Mouse (Mus musculus) liver, adult 2 months (tissue): ENCODE data around the gene Coq6. TPM values are rescaled to one million over a fixed set of nuclear protein-coding genes. Genes with fewer than 3 reads are reported as not detected.
A peak's percentile ranks its signal among the peaks of the same experiment; 100 is the strongest.

Source experiments
- DNase-seq: peaks from one replicate; pipeline ENCODE4 v3.0.0-alpha.2; 2011; ENCODE audit warnings: low read depth, low spot score; ENCODE audit errors: extremely low read depth
- H3K27ac ChIP-seq: fragments of 200-500 bp; replicated peaks from 2 replicates; pipeline ENCODE4 v1.5.1; 2012; ENCODE audit warnings: low read depth, mild to moderate bottlenecking, control low read depth, inconsistent platforms, low read length; ENCODE audit not compliant: insufficient read depth
- H3K27me3 ChIP-seq: fragments of 200-500 bp; 2 replicates; pipeline ENCODE4 v1.6.1; 2012; ENCODE audit warnings: mild to moderate bottlenecking, moderate library complexity, low read length, inconsistent platforms; ENCODE audit not compliant: control insufficient read depth, insufficient read depth
- H3K36me3 ChIP-seq: fragments of 200-500 bp; 2 replicates; pipeline ENCODE4 v1.6.1; 2012; ENCODE audit warnings: low read length, inconsistent platforms; ENCODE audit not compliant: control insufficient read depth, insufficient read depth
- H3K4me1 ChIP-seq: fragments of 200-500 bp; 2 replicates; pipeline ENCODE4 v1.6.1; 2011; ENCODE audit warnings: low read length; ENCODE audit not compliant: control insufficient read depth, insufficient read depth
- H3K4me3 ChIP-seq: fragments of 200-500 bp; 2 replicates; pipeline ENCODE4 v1.5.1; 2011; ENCODE audit warnings: low read depth, mild to moderate bottlenecking, control low read depth, low read length, moderate library complexity; ENCODE audit not compliant: insufficient read depth
- H3K79me2 ChIP-seq: fragments of 200-500 bp; 2 replicates; pipeline ENCODE4 v1.6.1; 2012; ENCODE audit warnings: inconsistent platforms, mild to moderate bottlenecking, low read length, moderate library complexity; ENCODE audit not compliant: control insufficient read depth, insufficient read depth
- H3K9ac ChIP-seq: fragments of 200-500 bp; 2 replicates; pipeline ENCODE4 v1.6.1; 2012; ENCODE audit warnings: low read depth, mild to moderate bottlenecking, control low read depth, inconsistent platforms, low read length
- CTCF ChIP-seq: fragments of 200-500 bp; IDR thresholded peaks from 2 replicates; pipeline ENCODE4 v1.5.1; 2011; ENCODE audit warnings: low read depth, low read length, control low read depth
- POLR2A ChIP-seq: fragments of 200-500 bp; IDR thresholded peaks from 2 replicates; pipeline ENCODE4 v1.6.1; 2011; ENCODE audit warnings: low read length, control low read depth; ENCODE audit not compliant: insufficient read depth; ENCODE audit errors: extremely low read depth
- WGBS: fragments of 180-500 bp; shearing (Covaris S2); methylation state at CpG from one replicate; pipeline ENCODE4 v1.1.7; 2018; 5-methylcytosine and 5-hydroxymethylcytosine counted together
- polyA plus RNA-seq: library from polyadenylated mRNA; depleted of rRNA; stranded (reverse); fragments of >200 nt; gene quantifications from 2 replicates; pipeline ENCODE4 v1.2.3, GENCODE M21; 2012
- total RNA-seq: library from RNA; depleted of rRNA; stranded (reverse); fragments of >200 nt; gene quantifications from 2 replicates; pipeline ENCODE4 v1.2.3, GENCODE M21; 2014

Gene Coq6
- total and polyA plus RNA-seq, 2 experiments, result 21.2 to 27.8 TPM

- Histone ChIP-seq H3K36me3 (peaks cover 29% of the 10 kb centered on the region), H3K4me3 (peak overlapping the region; percentile 50), H3K79me2 (peaks cover 3% of the 10 kb centered on the region; the same call in 1 of the 2 replicates), H3K27me3 (no peaks in the 10 kb centered on the region), H3K4me1 (peaks cover 16% of the 10 kb centered on the region), H3K27ac (peak overlapping the region; percentile 60), H3K9ac (peak overlapping the region; percentile 71)
- TF ChIP-seq POLR2A, result no peak
- 29% methylated on average over 5 of the region's 5 CpGs for whole genome bisulfite sequencing
- peak; percentile 52 for DNase-seq
Observed at GRCm38 (mm10) chr12:84398629-84399028, 37.2 kb downstream of the Coq6 start.

DNA sequence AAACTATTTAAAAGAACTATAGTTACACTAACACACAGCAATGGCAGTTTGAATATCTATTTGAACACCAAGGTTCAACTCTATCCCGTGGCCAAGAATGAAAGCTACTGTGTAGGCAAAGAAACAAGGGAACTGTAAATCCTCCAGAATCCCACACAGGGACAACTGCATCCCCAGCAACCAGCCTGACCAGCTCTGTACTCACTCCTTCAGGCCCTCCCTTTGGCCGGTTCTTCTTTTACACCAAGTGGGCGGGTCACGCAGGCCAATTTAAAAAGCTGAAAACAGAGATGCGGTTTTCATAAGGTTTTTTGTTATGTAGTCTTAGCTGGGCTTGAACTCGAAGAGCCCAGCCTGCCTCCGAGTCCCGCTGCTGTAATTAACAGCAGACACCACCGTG is 37.7 kb downstream of the Coq6 start:
- H3K4me1 ChIP-seq, result peaks cover 16% of the 10 kb centered on the region
- peak overlapping the region; percentile 100 for H3K27ac ChIP-seq
- peaks cover 3% of the 10 kb centered on the region; the same call in 1 of the 2 replicates for H3K79me2 ChIP-seq
- WGBS, result 21% methylated on average over 9 of the region's 9 CpGs
- peak overlapping the region; percentile 61 for H3K9ac ChIP-seq
- peaks cover 24% of the 10 kb centered on the region for H3K36me3 ChIP-seq
- TF ChIP-seq POLR2A (no peak), CTCF (no peak)
- peak overlapping the region; percentile 50 for H3K4me3 ChIP-seq
- peak; percentile 59 for DNase-seq
- no peaks in the 10 kb centered on the region for H3K27me3 ChIP-seq

DNA sequence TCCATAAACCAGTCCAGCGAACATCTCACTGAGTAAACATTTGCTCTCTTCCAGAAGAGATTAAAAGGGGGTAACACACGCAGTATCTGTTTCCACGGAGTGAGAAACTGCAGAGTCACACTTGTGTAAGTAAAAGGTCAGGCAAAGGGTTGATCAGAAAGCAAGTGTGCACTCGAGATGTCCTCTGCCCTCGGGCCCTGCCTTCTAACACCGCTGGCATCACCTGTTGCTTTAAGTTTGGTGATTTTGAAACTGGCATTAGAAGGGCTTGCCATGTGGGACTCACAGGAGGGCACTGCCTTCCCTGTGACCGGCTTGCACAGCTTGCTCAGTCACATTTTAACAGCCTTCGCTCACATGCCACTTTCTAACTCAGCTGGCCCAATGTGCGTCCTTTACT is 38.2 kb downstream of the Coq6 start:
- H3K27me3 ChIP-seq, result no peaks in the 10 kb centered on the region
- H3K9ac ChIP-seq, result peak overlapping the region; percentile 93
- H3K4me3 ChIP-seq, result peak overlapping the region; percentile 77
- H3K79me2 ChIP-seq, result peaks cover 3% of the 10 kb centered on the region; the same call in 1 of the 2 replicates
- TF ChIP-seq CTCF, result no peak
- TF ChIP-seq POLR2A, result peak; percentile 26; the same call in 1 of the 2 replicates
- WGBS, result 18% methylated on average over 9 of the region's 9 CpGs
- peaks cover 16% of the 10 kb centered on the region for H3K4me1 ChIP-seq
- H3K27ac ChIP-seq, result peak overlapping the region; percentile 100
- peak; percentile 95 for DNase-seq
- peaks cover 20% of the 10 kb centered on the region; the same call in 1 of the 2 replicates for H3K36me3 ChIP-seq

GRCm38 (mm10) chr12:84400068-84400467 is 38.6 kb downstream of the Coq6 start:
- Histone ChIP-seq H3K4me1 (peaks cover 16% of the 10 kb centered on the region), H3K36me3 (peaks cover 19% of the 10 kb centered on the region; the same call in 1 of the 2 replicates), H3K9ac (peak overlapping the region; percentile 93), H3K79me2 (peaks cover 3% of the 10 kb centered on the region; the same call in 1 of the 2 replicates), H3K4me3 (peak overlapping the region; percentile 77), H3K27me3 (no peaks in the 10 kb centered on the region), H3K27ac (peak overlapping the region; percentile 100)
- 18% methylated on average over 3 of the region's 3 CpGs for WGBS
- DNase-seq, result no peak
- no peak for TF ChIP-seq CTCF
- no peak for TF ChIP-seq POLR2A

DNA sequence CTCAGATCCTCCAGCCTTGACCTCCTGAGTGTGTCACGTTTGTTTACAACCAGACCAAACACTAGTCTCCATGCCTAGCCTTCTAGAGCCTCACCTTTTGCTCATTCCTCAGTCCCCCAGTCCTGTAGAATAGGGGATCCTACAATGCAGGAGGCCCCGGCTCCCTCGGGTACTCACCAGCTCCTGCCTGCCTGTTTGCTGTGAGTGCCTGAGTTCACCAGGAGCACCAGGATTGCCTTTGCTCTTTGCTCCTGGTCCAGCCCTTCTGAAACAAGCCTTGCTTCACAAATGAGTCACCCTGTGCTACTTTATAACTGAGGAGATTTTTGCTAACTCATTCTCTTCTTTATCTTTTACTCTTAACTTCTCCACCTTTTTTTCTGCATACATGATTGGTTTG is 39.2 kb downstream of the Coq6 start:
- peaks cover 16% of the 10 kb centered on the region for H3K4me1 ChIP-seq
- peak overlapping the region; percentile 100 for H3K27ac ChIP-seq
- peak; percentile 81; the same call in 1 of the 2 replicates for TF ChIP-seq POLR2A
- no peak for TF ChIP-seq CTCF
- H3K4me3 ChIP-seq, result peak overlapping the region; percentile 77
- WGBS, result 17% methylated on average over 3 of the region's 3 CpGs
- H3K27me3 ChIP-seq, result no peaks in the 10 kb centered on the region
- DNase-seq, result peak; percentile 95
- H3K79me2 ChIP-seq, result peaks cover 3% of the 10 kb centered on the region; the same call in 1 of the 2 replicates
- H3K36me3 ChIP-seq, result peaks cover 13% of the 10 kb centered on the region; the same call in 1 of the 2 replicates
- H3K9ac ChIP-seq, result peak overlapping the region; percentile 93

- Histone ChIP-seq H3K79me2 (peaks cover 6% of the 10 kb centered on the region; the same call in 1 of the 2 replicates), H3K36me3 (no peaks in the 10 kb centered on the region), H3K4me3 (no peak overlapping the region), H3K9ac (no peak overlapping the region; the same call in 1 of the 2 replicates), H3K27me3 (no peaks in the 10 kb centered on the region), H3K4me1 (peaks cover 9% of the 10 kb centered on the region), H3K27ac (peak overlapping the region; percentile 22)
- 22% methylated on average over 9 of the region's 9 CpGs for whole genome bisulfite sequencing
- TF ChIP-seq POLR2A (no peak), CTCF (no peak)
- DNase-seq, result peak; percentile 66
Observed at GRCm38 (mm10) chr12:84402923-84403322, 41.5 kb downstream of the Coq6 start.
